Mouse (Mus musculus) embryonic facial prominence, embryonic 11.5 days (tissue): ENCODE data around the gene Stard13. TPM values are rescaled to one million over a fixed set of nuclear protein-coding genes. Genes with fewer than 3 reads are reported as not detected.

ENCODE experiments used
- ATAC-seq: fragments of 200-750 bp; cut with Nextera tagmentation; replicated peaks from 2 replicates; pipeline ENCODE4 v1.8.0; 2017; ENCODE audit warnings: low read depth; ENCODE audit not compliant: insufficient number of reproducible peaks, low FRiP score, low TSS enrichment
- DNase-seq: peaks from one replicate; pipeline ENCODE4 v3.0.0-alpha.2; 2015; ENCODE audit warnings: low spot score
- H3K27ac ChIP-seq: fragments of 300-500 bp; sonication (generic); replicated peaks from 2 replicates; pipeline ENCODE4 v1.5.1; 2014; ENCODE audit warnings: mild to moderate bottlenecking, low read depth, low read length, control low read depth
- H3K27me3 ChIP-seq: fragments of 300-500 bp; sonication (generic); 2 replicates; pipeline ENCODE4 v1.6.1; 2014; ENCODE audit warnings: mild to moderate bottlenecking, low read length, moderate library complexity, mixed read lengths; ENCODE audit not compliant: control insufficient read depth, insufficient read depth
- H3K36me3 ChIP-seq: fragments of 300-500 bp; sonication (generic); replicated peaks from 2 replicates; pipeline ENCODE4 v1.6.1; 2014; ENCODE audit warnings: low read depth, mild to moderate bottlenecking, low read length, moderate library complexity, mixed read lengths; ENCODE audit not compliant: control insufficient read depth, insufficient read depth
- H3K4me1 ChIP-seq: fragments of 300-500 bp; sonication (generic); 2 replicates; pipeline ENCODE4 v1.6.1; 2014; ENCODE audit warnings: low read length, mixed read lengths; ENCODE audit not compliant: control insufficient read depth, insufficient read depth
- H3K4me2 ChIP-seq: fragments of 300-500 bp; sonication (generic); 2 replicates; pipeline ENCODE4 v1.6.1; 2014; ENCODE audit warnings: low read depth, mild to moderate bottlenecking, control low read depth, low read length, moderate library complexity
- H3K4me3 ChIP-seq: fragments of 300-500 bp; sonication (generic); 2 replicates; pipeline ENCODE4 v1.5.1; 2014; ENCODE audit warnings: low read depth, low read length, control low read depth
- H3K9ac ChIP-seq: fragments of 300-500 bp; sonication (generic); replicated peaks from 2 replicates; pipeline ENCODE4 v1.6.1; 2014; ENCODE audit warnings: mild to moderate bottlenecking, control low read depth, low read length
- H3K9me3 ChIP-seq: fragments of 300-500 bp; sonication (generic); replicated peaks from 2 replicates; pipeline ENCODE4 v1.6.1; 2016; ENCODE audit warnings: mild to moderate bottlenecking, low read length, inconsistent platforms, mixed read lengths; ENCODE audit not compliant: control insufficient read depth
- whole genome bisulfite sequencing: fragments of 180-500 bp; shearing (Covaris S2); extraction: QIAGEN DNeasy Blood & Tissue Kit; methylation state at CpG from one replicate; pipeline ENCODE4 v1.1.7; 2014; 5-methylcytosine and 5-hydroxymethylcytosine counted together
- polyA plus RNA-seq: library from polyadenylated mRNA; unstranded; fragments of >200 nt; fragmentation: Nextera tagmentation; extraction: Ambion mirVana; gene quantifications from 2 replicates; pipeline ENCODE4 v1.2.1, GENCODE M21; 2014

Stard13 gene
- polyA plus RNA-seq, 1 experiment from 2014 or later, result 3.4 TPM

DNA sequence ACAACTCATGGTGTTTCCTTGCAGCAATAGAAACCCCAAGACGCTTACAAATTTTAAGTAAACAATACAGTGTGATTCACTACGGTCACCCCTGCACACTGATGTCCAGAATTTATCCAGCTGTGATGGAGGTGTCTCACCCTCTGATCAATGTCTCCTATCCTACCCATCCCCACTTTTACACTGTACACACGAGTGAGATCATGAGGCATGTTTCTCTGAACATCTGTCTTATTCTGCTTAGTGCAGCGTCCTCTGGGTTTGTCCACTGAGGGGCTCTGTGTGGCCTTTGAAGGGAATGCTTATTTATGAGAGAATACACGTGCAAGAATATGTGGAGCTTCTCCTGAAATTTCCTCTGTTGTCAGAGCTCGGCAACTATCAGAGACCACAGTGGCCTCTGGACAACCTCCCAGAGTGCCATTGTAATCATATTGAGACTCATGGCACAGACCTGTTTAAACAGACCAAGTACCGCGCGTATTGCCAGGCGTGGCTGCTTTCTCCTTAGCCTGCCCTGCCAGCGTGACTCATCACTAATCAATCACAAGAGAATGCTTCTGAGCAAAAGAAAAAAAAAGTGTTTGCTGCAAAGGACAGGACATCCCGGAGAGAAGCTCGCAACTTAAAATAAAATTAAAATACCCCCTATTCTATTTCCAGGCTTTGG lies 36.9 kb downstream of the Stard13 start:
- ATAC-seq, result no peak
- Histone ChIP-seq H3K4me3 (no peak overlapping the region), H3K4me2 (no peak overlapping the region), H3K4me1 (no peaks in the 10 kb centered on the region), H3K9ac (no peak overlapping the region), H3K27ac (no peak overlapping the region), H3K27me3 (no peaks in the 10 kb centered on the region), H3K9me3 (no peaks in the 10 kb centered on the region), H3K36me3 (no peaks in the 10 kb centered on the region)
- DNase-seq, result no peak
- 74% methylated on average over 13 of the region's 13 CpGs for WGBS

DNA sequence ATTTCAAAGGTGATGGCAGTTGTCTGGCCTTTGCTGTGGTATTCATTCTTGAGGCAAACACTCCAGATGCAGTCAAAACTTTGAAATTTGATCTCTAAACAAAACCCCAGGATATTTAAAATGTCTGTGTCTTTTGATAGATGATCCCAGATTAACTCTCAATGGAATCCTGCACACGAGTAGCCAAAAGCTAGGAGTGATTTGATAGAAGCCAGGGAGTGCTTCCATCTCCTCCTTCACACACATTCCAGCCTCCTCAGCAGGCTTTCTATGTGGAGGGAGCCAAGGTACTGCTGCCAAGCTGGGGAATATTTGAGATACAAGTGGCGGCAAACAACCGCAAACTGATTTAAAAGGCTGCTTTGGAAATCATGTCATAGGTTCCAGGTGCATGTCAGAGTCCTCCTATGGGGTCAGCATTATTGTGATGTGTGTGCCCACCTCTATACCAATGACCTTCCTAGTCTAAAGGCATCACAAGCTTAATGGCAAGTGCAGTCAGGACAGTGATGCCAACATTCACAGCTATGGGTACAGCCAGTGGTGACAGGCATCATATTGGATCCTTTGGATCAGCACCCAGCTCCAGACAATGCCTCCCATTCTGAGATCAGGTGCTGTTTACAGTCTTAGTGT lies 39.6 kb downstream of the Stard13 start:
- 61% methylated on average over 3 of the region's 3 CpGs for WGBS
- no peak for ATAC-seq

DNA sequence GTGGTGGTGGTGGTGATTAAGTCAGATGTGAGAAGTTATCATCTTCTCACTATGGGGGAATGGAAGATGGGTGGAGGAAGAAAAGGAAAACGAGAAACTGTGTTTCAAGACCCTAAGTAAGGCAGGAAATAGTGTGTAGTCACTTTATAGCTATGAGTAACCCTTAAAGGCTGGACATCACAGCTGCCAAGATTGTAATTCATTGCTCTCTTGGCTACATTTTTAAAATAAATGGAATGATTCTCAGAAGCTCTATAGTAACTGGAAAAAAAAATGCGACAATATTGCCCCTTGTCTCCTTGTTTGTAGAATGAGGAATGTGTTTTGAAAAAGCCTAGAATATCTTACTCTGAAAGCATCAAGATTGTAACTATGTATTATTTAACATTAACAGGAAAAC lies 41.4 kb downstream of the Stard13 start:
- 75% methylated on average over 2 of the region's 2 CpGs for WGBS
- no peaks in the 10 kb centered on the region for H3K36me3 ChIP-seq
- no peak overlapping the region for H3K4me2 ChIP-seq
- ATAC-seq (no peak), DNase-seq (no peak)
- H3K27me3 ChIP-seq, result no peaks in the 10 kb centered on the region
- H3K4me3 ChIP-seq, result no peak overlapping the region
- no peaks in the 10 kb centered on the region for H3K9me3 ChIP-seq
- no peak overlapping the region for H3K9ac ChIP-seq
- no peak overlapping the region for H3K27ac ChIP-seq
- H3K4me1 ChIP-seq, result no peaks in the 10 kb centered on the region

More for the DNA sequence above, 39.6 kb downstream of the Stard13 start:
- no peak overlapping the region for H3K9ac ChIP-seq
- H3K4me3 ChIP-seq, result no peak overlapping the region
- no peaks in the 10 kb centered on the region for H3K27me3 ChIP-seq
- no peaks in the 10 kb centered on the region for H3K4me1 ChIP-seq
- DNase-seq, result no peak
- no peaks in the 10 kb centered on the region for H3K9me3 ChIP-seq
- no peaks in the 10 kb centered on the region for H3K36me3 ChIP-seq
- H3K27ac ChIP-seq, result no peak overlapping the region
- no peak overlapping the region for H3K4me2 ChIP-seq

DNA sequence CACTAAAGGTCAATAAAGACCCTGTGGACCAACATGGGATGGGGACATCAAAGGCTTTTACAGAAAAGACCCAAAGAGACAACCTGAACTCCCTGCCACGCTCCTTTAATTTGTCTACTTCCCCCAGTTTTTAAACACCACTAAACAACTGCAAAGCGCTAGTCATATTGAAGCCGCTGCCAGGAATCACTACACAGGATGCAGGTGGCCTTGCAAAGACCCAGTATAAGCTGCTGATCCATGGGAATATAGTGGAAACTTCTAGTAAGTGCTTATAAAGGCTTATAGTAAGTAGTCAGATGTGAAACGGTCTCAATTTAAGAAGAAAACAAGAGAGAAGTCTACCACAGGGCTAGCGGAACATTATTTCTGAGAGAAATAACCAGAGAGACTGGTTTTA lies 42.9 kb downstream of the Stard13 start:
- no peaks in the 10 kb centered on the region for H3K36me3 ChIP-seq
- no peak overlapping the region for H3K9ac ChIP-seq
- H3K4me2 ChIP-seq, result no peak overlapping the region
- H3K4me3 ChIP-seq, result no peak overlapping the region
- ATAC-seq, result no peak
- WGBS, result 67% methylated on average over 5 of the region's 5 CpGs
- no peaks in the 10 kb centered on the region for H3K9me3 ChIP-seq
- no peak for DNase-seq
- H3K27me3 ChIP-seq, result no peaks in the 10 kb centered on the region
- H3K4me1 ChIP-seq, result no peaks in the 10 kb centered on the region
- H3K27ac ChIP-seq, result no peak overlapping the region

DNA sequence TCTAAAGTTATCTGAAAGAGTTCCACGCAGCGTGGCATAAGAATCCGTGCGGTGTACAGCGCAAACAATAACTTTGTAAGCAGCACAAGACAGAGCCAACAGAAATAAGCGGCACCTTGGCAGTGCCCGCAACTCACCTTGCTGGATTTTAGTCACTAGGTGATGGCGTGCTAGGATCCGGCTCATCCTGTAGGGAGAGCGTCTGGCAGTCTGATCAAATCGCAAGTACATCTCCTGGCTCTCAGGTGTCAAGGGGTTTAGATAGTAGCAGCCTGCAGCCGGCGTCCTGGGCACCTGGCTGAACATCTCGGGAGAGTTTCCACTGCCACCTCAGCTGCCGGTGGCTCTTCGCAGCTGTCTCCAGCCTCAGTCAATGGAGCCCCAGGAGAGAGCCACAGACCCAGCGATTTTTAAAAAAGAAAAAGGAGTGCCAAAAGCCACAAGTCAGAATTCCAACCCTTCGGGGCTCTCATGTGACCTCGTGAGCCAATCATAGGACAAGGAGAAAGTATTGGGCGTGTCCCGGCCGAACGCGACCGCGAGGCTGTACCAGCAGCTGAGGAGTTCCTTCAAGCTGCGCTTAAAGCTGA lies 43.8 kb downstream of the Stard13 start:
- Histone ChIP-seq H3K4me2 (peak overlapping the region; percentile 75), H3K27ac (no peak overlapping the region), H3K36me3 (no peaks in the 10 kb centered on the region), H3K9me3 (no peaks in the 10 kb centered on the region), H3K9ac (peak overlapping the region; percentile 64), H3K4me1 (no peaks in the 10 kb centered on the region), H3K4me3 (peak overlapping the region; percentile 62), H3K27me3 (no peaks in the 10 kb centered on the region)
- ATAC-seq (peak; percentile 96), DNase-seq (peak; percentile 88)
- 3% methylated on average over 27 of the region's 27 CpGs for WGBS

DNA sequence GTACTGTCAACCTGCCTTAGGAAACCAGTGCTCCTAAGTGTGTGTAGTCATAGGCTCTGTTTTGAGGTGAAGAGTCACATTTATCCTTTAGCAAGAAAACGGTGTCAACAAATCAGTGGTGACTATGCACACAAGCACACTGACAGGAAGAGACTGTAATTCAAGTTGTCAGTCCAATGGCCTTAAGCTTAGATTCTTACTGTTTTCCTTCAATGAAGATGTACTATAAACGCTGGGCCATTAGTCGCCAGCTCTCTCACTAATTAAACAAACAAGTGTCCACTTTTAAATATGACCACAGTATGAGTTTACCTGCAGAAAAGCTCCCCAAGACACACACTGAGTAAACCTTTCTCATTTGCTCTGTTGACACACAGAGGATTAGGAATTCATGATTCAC lies 44.3 kb downstream of the Stard13 start:
- H3K4me1 ChIP-seq, result no peaks in the 10 kb centered on the region
- ATAC-seq (no peak), DNase-seq (no peak)
- 42% methylated on average over 3 of the region's 3 CpGs for WGBS
- peak overlapping the region; percentile 75 for H3K4me2 ChIP-seq
- H3K27ac ChIP-seq, result no peak overlapping the region
- no peaks in the 10 kb centered on the region for H3K27me3 ChIP-seq
- peak overlapping the region; percentile 64 for H3K9ac ChIP-seq
- no peaks in the 10 kb centered on the region for H3K9me3 ChIP-seq
- peak overlapping the region; percentile 62 for H3K4me3 ChIP-seq
- H3K36me3 ChIP-seq, result no peaks in the 10 kb centered on the region

DNA sequence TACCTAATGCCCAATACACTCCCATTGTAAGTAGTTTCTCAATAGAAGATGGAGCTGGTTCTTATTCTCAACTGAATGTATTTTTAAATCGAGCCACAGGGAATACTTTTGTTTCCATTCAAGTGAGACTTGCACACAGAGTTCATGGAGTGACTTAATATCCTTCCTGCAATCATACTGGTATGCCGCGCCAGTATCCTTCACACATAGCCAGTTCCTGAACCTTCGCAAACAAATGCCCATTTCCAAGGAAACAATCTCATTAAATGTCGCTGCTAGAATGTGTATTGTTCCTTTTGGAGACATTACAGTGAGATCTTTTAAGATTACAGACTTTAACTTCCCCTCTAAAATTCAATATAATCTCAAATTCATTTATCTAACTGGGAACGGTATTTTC lies 45.0 kb downstream of the Stard13 start:
- Histone ChIP-seq H3K4me2 (no peak overlapping the region), H3K27ac (no peak overlapping the region), H3K36me3 (no peaks in the 10 kb centered on the region), H3K4me1 (no peaks in the 10 kb centered on the region), H3K4me3 (no peak overlapping the region), H3K27me3 (no peaks in the 10 kb centered on the region), H3K9me3 (no peaks in the 10 kb centered on the region), H3K9ac (no peak overlapping the region)
- 83% methylated on average over 6 of the region's 6 CpGs for WGBS
- DNase-seq (no peak), ATAC-seq (no peak)

DNA sequence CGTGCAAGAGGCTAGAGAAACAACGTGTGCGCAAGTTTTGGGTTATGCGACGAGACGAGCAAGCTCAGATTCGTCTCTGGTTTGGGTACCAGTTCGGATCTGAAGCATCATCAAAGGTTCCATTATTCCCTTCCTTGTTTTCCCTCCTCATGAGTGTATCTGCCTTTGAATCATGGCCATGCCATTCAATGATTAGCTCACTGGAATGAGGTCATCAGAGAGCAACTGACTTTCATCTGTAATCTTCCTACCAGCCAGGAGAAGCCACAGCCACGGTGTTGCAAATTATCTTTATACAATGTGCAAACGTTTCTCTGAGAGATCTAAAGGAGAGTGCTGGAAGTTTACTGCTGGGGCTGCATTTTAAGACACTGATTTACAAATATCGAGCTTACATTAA lies 46.3 kb downstream of the Stard13 start:
- H3K27me3 ChIP-seq, result no peaks in the 10 kb centered on the region
- H3K9ac ChIP-seq, result no peak overlapping the region
- H3K27ac ChIP-seq, result no peak overlapping the region
- H3K4me1 ChIP-seq, result no peaks in the 10 kb centered on the region
- no peaks in the 10 kb centered on the region for H3K36me3 ChIP-seq
- WGBS, result 80% methylated on average over 11 of the region's 11 CpGs
- no peak overlapping the region for H3K4me3 ChIP-seq
- H3K4me2 ChIP-seq, result no peak overlapping the region
- DNase-seq, result no peak
- no peak for ATAC-seq
- no peaks in the 10 kb centered on the region for H3K9me3 ChIP-seq
